Mouse (Mus musculus): ENCODE data around the gene Nfkbil1.

Gene Nfkbil1

DNA sequence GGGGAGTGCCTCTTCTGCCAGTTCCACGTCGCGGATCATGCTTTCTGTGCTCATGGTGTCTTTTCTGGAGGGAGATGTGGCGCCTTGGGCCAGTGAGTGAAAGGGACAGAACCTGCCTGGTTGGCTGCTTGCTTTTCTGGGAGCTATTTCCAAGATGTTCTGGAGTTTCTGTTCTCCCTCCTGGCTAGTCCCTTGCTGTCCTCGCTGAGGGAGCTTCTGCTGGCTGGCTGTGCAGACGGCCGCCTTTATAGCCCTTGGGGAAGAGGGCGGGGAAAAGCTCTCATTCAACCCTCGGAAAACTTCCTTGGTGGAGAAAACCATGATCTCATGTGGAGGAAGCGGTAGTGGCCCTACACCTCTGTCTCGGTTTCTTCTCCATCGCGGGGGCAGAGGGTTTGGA, 33.8 kb downstream of the Nfkbil1 start, which contains the start of gene Tnf:
TSS of gene Tnf (minus strand) at position 221 of the 400 bp plus-strand sequence.
- DNase-seq (ENCODE audit: low spot score) = peak; percentile 28

DNA sequence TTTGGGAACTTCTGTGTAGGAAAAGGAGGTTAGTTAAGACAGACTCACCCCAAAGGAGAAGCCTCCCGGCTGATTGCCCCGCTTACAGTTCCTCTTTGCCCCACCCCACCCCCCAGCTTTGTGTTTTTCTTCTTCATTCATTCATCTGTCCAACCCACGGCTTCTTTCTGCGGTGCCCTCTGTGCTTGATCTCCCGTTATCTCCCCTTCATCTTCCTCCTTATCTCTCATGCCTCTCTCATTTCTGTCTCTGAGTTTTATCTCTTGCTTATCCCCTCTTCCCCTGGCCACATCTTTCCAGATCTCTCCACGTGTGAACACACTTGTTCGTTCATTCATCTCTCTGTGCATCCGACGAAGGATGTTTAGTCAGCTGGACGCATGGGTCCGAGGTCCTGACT, 34.5 kb downstream of the Nfkbil1 start:
- DNase-seq (ENCODE audit: low spot score) = no peak

DNA sequence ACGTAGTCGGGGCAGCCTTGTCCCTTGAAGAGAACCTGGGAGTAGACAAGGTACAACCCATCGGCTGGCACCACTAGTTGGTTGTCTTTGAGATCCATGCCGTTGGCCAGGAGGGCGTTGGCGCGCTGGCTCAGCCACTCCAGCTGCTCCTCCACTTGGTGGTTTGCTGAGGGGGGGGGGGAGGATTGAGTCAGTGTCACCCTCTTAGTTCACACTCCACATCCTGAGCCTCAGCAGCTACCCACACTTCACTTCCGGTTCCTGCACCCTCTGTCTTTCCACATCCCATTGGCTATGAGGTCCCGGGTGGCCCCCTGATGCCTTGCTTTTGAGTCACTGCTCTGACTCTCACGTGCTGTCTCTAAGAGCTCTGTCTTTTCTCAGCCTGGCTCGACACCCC, 35.2 kb downstream of the Nfkbil1 start:
- no peak for DNase-seq (ENCODE audit: low spot score)

DNA sequence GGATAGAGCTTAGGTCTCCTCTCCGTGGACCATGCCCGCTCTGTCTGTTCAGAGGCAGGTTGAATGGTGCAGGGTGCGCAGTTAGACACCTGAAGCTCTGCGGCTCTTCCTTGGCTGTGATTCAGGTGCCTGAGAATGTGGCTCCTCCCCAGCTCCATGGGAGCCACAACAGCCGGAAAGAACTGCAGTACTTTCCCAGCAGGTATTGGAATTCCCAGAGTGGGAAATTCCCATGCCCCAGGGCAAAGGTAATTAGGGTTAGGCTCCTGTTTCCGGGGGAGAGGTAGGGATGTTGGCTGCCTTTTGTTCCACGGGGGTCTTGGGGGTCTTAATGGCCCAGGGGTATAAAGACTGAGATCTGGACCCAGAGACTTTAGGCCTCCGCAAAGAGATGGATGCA, 36.6 kb downstream of the Nfkbil1 start:
- DNase-seq (ENCODE audit: low spot score) = no peak

DNA sequence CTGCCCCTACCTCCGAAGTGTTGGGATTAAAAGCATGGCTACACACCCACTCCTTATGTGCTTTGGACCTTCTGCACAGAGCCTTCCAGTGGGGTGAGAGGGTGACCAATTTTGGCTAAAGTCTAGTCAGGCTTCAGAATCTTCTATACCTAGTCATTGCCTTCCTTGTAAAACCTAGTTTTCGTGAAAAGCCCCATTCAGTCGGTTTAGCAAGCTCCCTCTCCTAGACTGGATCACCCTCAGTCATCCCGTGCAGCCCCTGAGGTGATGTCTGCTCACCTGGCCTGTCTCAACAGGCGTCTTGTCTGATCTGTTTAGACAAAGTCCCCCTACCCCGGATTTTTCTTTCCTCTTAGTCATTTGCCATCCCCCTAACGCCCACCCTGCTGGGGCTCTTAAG, 37.6 kb downstream of the Nfkbil1 start:
- DNase-seq (ENCODE audit: low spot score) = no peak

DNA sequence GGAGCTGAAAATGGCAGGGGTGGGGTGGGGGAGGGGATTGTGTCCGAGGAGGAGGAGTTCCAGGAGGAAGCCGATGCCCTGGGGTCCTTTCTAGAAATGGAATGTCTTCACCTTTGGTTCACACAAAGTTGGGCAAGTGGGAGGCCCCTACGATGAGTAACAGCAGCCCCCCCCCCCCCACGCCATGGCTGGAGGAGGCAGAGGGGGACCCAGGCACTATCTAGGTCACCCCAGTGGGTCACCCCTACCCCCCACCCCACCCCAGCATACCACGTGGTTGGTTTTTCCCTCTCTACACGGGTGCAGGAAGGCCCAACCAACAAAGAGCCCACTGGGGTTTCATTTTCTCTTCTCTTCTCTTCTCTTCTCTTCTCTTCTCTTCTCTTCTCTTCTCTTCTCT, 38.5 kb downstream of the Nfkbil1 start:
- DNase-seq (ENCODE audit: low spot score) = no peak

DNA sequence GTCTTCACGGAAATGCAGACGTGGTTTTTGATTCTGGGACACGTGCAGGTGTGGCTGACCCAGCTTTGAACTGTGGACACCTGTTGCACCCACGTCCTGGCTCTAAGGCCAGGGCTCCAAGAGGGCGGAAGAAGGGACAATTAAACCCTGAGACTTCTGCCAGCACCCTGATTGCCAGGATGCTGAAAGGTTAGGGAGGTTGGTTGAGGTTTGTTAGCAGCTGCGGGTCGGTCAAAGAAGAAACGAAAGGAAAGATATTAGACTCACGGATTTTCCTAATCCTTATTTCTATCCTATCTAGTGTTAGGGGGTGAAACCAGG, 39.3 kb downstream of the Nfkbil1 start:
- no peak for DNase-seq (ENCODE audit: low spot score)

DNA sequence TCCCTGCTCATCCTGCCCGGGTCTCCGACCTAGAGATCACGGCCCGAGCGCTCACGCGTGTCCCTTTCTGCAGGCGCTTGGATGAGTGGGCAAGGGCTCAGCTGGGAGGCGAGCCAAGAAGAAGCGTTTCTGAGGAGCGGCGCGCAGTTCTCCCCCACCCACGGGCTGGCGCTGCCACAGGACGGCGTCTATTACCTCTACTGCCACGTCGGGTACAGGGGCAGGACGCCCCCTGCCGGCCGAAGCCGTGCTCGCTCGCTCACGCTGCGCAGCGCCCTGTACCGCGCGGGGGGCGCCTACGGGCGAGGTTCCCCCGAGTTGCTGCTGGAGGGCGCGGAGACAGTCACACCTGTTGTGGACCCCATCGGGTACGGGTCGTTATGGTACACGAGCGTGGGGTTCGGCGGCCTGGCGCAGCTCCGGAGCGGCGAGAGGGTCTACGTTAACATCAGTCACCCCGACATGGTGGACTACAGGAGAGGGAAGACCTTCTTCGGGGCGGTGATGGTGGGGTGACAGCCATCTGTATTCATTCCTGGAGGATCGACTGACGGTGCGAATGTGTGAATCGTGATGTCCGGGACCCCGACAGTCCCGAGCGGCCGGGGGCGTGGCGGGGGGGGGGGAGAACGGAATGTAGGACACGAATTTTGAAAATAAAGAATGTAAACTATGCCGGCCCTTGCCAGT, 39.8 kb downstream of the Nfkbil1 start:
- DNase-seq (ENCODE audit: low spot score) = peak; percentile 75

DNA sequence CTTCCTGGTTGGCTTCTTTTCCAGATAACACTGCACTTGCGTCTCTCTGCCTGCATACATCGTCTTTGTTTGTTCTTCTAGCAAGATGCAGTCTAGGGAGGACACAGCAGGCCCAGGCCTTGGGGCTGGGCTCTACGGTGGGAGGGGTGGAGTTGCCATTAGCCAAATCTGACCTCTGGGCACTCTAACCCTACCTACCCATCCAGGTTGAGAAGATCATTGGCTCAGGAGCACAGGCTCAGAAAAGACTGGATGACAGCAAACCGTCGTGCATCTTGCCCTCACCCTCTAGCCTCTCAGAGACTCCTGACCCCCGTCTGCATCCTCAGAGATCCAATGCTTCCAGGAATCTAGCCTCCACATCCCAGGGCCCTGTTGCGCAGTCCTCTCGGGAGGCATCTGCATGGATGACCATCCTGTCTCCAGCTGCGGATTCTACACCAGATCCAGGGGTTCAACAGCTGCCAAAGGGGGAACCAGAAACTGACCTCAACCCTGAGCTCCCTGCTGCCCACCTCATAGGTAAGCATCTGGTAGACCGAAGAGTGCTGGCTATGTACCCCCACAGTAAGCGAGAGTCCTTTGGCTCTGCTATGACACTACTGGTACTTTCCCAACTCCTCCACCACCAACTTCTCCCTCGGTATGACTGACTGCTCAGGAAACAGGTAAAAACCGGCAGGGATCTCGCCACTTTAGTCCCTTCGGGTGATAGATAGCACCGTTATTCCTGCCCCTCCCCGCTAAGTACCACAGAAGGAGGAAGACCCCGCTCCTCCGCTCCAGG, 40.6 kb downstream of the Nfkbil1 start:
- DNase-seq (ENCODE audit: low spot score) = no peak

DNA sequence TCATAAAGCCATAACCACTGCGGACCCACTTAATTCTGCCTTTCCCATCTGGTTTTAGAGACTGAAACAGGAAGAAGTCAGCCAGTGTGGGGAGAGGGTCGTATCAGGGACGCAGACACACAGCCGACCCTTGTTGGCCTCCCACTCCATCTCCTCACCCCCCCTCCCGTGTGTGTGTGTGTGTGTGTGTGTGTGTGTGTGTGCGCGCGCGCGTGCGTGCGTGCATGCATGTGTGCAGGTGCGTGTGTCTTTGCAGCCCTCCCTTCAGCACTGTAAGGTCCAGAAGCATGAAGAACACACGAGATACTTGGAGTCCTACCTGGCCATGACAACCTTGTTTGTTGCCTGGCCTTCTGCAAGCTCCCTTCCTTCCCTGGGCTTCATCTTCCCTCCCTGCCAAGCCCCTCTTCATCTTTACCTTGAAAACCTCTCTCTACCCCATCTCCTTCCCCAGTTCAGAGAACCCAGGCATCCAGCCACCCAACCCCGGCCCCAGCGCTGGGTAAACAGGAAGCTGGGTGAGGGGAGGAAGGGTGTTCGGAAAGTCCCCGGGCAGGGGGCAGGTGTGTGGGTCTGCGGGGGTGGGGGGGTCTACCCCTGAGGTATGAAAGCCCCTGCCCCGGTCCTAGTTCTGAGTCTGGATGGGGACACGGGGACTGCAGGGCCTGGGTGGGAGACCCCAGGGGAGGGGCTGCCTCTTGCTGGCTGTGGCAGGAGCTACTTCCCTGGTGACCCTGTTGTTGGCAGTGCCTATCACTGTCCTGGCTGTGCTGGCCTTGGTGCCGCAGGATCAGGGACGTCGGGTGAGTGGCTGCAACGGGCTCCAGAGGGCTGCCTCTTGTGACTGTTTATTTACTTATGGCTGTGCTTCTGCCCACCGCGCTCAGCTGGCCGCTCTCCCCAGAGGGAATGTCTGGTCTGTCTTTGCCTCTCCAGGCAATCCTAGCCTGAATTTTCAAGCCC, 41.4 kb downstream of the Nfkbil1 start, which contains the start of gene Ltb:
TSS of gene Ltb (plus strand) at position 559 of the 963 bp plus-strand sequence.
- no peak for DNase-seq (ENCODE audit: low spot score)

DNA sequence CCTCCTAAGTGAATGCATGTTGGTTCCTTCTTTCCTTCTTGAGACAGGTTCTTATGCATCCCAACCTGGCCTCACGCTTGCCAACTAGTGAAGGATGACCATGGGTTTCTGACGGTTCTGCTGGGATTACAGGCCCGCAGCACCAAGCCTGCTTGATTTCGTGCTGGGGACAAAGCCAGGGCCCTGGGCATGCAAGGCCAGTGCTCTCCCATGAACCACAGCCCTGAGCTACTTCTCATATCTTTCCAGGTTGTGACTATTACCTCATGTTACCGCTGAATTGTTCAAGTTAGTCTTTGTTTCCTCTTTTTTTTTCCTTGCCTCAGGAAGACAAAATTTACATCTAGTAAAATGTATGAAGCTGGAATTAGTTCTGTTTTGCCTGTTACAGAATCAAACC, 42.7 kb downstream of the Nfkbil1 start:
- no peak for DNase-seq (ENCODE audit: low spot score)

DNA sequence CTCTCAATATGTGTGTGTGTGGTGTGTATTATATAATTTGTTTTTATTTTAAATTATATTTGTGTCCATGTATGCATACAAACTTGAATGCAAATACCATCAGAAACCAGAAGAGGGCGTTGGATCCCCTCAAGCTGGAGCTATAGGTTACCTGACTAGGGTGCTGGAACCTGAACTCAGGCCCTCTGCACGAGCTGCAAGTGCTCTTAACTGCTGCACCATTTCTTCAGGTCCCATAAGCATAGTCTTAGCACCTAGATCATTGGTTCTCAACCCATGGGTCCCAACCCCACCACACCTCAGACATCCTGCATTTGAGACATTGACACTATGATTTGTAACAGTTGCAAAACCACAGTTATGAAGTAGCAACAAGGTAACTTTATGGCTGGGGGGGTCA, 43.9 kb downstream of the Nfkbil1 start:
- no peak for DNase-seq (ENCODE audit: low spot score)

DNA sequence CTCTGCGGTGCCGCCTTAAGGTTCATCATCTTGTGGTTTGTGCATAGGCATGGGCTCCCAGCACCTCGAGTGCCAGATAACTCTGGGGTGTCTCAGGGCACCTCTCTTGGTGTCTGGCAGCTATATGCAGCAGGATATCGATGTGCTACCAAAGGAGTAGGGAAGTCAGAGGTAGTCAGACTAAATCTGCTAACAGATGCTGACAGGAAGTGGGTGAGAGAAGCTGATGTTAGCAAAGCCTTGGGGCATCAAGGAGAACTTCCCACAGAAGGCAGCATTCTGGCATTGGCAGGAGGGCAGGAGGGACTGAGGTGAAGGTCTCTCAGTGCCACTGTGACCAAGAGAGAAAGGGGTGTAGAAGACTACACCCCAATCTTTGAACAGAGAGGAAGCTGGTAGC, 45.5 kb downstream of the Nfkbil1 start:
- DNase-seq (ENCODE audit: low spot score) = no peak

DNA sequence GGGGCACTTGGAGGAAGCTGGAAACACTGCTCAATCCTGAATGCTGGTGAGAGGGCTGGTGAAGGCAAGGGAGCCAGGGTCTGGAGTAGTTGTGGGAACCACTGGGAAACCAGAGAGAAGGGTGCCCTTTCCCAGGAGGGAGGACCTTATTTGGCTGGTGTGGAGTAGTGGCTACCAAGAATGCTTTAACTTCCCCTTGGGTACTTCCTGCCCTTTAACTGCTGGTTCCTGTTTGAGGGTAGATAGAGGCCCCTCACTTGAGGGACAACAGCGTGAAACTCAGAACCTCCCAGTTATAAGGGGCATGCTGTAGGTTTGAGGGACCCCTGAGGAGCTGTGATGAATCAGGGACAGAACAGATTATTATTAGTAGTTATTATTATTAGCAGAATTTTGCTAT, 46.4 kb downstream of the Nfkbil1 start:
- DNase-seq (ENCODE audit: low spot score) = no peak

DNA sequence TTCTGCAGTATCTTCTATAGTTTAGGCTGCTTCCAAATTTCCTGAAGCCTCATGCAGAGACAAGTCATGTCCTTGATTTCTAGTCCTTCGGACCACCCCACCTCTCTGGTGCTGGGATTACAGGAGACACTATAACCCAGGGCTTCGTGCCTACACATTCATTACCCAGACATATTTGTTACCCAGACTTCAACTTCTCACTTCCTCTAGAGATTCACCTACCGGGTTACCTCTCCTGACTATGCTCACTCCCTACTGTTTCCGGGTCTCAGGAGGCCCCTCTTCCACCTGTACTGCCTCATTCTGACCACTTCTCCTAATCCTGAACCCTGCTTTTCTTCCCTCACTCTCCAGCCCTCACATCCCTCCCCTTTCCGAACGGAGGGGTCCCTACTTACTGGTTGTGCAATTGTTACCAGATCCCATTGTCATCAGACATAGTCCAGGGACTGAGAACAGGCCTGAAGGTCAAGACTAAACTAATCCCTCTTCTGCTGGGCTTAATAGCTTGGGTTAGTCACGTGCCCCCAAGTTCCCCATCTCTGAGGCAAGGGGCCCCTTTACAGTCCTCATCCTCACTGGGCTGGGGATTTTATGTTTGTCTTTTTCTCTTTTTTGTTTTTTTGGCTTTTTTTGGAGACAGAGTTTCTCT, 47.5 kb downstream of the Nfkbil1 start, which contains the start of gene Lst1:
TSS of gene Lst1 (minus strand) at position 481 of the 652 bp plus-strand sequence.
- no peak for DNase-seq (ENCODE audit: low spot score)

DNA sequence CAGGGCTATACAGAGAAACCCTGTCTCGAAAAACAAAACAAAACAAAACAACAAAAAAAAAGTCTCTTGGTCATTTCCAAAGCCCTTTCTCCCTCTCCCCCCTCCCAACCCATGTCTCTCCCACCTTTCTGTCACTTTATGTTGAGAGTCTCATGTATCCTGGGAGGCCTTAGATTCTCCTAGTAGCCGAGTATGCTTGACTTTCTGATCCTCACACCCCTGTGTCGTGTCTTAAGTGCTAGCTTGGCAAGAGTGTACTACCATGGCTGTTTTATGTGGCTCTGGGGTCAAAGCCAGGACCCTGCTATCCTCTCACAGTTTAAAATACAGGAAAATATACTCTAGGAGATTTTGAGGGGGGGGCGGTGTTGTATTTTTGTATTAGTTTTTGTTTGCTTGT, 48.2 kb downstream of the Nfkbil1 start:
- no peak for DNase-seq (ENCODE audit: low spot score)

DNA sequence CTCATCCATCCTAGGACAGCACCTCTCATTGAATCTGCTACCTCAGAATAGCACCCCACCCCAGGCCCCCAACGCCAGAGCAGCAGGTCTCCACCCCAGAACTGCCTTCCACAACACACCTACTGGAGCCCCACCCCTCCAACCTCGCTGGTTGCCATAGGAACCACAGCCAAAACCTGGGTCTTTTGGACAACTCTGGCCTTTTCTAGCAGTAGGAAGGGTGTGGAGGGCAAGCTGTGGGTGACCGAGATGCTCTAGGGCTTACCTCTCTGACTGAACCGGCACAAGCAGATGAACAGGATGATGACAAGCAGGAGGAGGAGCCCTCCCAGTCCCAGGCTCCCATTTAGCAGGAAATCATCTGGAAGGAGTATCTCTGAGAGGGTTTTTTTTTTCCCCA, 48.9 kb downstream of the Nfkbil1 start:
- no peak for DNase-seq (ENCODE audit: low spot score)

DNA sequence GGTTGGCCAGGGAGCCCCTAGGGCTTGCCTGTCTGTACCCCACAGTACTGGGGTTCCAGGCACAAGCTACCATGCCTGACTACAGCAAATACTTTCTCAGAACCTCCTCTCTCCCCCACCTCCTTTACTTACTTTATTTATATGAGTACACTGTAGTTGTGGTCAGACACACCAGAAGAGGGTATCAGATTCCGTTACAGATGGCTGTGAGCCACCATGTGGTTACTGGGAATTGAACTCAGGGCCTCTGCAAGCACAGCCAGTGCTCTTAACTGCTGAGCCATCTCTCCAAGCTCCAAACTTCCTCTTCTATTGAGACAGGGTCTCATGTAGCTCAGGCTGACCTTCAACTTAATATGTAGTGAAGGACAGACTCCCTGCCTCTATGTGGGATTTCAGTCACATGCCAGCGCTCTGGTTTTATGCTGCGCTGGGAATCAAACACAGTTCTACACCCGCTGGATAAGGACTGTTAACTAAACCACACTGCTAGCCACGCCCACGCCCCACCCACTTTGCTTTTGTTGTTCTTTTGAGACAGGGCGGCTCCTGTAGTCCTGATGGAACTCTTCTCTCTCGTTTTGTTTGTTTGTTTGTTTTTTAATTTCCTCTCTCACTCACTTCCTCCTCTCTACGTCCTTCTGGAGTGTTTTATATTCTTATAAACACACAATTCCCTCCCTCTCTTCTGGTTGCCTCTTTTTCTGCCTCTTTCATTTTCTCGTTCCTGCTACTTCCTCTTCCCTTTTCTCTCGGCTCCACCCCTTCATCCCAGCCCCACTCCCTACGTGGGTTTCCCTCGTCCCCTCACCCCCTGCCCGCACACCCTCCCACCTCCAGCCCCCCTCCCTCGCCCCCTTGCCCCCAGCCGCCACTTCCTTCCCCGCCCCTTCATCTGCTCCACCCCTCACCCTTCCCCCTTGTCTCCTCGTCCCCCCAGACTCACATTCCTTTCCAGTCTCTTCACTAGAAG, 49.7 kb downstream of the Nfkbil1 start:
- DNase-seq (ENCODE audit: low spot score) = peak; percentile 55

DNA sequence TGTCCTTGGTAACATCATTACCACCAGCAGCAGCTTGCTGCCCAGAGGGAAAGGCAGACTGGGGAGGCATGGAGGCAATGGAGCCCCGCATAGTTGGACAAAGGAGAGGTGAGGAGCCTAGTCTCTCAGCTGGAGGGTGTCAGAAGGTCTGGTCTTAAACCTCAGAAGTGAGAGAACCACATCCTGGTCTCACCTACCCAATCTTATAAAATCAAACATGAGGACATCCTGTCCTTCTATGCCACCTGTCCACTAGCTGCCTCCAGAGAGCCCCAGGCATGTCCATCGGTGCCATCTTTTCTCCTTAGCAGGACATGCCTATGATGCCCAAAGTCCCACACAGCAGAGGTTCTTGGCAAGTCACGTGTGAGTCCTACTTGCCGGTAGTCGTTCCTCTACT, 55.5 kb downstream of the Nfkbil1 start:
- DNase-seq (ENCODE audit: low spot score) = no peak

DNA sequence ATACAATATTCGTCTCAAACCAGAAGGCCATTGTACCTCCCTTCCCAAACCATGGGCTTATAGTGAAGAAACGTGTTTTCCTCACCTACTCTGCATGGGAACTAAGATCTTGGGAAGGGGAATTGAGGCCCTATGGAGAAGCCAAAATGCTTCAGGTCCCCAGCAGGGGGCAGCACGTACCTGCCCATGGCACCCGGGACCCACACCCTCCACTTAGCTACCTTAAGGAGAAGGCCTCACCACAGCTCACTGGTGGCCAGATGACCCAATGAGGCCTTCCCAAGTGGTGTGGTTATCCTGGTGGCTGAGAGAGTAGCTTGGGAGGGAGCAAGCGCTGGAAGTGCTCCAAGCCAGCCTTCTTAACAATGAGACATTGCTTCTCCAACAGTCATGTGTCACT, 57.1 kb downstream of the Nfkbil1 start:
- DNase-seq (ENCODE audit: low spot score) = peak; percentile 62

DNA sequence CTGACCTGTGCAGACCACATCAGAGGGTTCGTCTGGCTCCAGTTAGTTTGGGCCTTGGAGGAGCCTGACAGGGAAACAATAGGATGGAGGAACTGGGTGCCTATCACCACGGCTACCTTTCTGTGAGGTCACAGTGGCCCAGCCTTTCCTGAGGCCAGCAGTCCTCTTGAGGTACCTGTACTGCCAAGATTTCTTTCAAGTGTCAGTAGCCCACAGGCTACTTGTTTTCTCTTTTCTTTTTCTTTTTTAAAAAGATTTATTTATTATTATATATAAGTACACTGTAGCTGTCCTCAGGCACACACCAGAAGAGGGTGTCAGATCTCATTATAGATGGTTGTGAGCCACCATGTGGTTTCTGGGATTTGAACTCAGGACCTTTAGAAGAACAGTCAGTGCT, 59.6 kb downstream of the Nfkbil1 start, which contains the start of gene Aif1:
TSS of gene Aif1 (minus strand) at position 101 of the 400 bp plus-strand sequence.
- DNase-seq (ENCODE audit: low spot score) = no peak

Data from ovary, postnatal 14 days (tissue).